Mouse (Mus musculus): ENCODE measurements around the gene Gm21679.
"Not testable (repeated sequence)": the region's sequence is repeated elsewhere in the genome, so short reads cannot be mapped to it uniquely, and the experiment has no call there.

Gm21679 gene

DNA sequence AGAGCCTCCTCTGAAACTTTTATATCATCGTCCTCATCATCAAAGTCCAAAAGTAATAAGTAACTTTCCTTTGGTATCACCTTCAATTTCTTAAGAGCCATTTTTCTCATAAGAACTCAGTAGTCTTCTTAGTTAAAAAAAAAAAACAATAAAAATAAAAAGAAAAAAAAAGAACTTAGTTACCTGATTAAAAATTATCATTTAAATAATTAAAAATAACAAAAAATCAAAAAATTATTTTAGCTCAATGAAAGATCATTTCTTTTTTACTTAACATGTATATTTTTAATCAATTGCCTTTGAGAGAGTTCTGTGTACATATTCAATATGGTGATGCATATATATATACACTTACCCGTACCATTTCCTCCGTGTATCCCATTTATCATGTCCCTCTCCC is at the start of gene Gm21679:
Gene Gm21679 (minus strand): TSS at position 101 of the 400 bp plus-strand sequence.
- DNase-seq: not testable (repeated sequence)
